Mouse (Mus musculus) CH12.LX (cell line): ENCODE results near the gene Palmd. TPM values are rescaled to one million over a fixed set of nuclear protein-coding genes. Genes with fewer than 3 reads are reported as not detected.

Experiments
- DNase-seq: peaks from one replicate; pipeline ENCODE4 v3.0.0-alpha.2; 2013; ENCODE audit errors: extremely low read depth
- H3K27ac ChIP-seq: 2 replicates; pipeline ENCODE4 v1.5.1; 2012; ENCODE audit warnings: low read depth, mild to moderate bottlenecking, control low read depth, moderate library complexity; ENCODE audit not compliant: insufficient read depth
- H3K27me3 ChIP-seq: replicated peaks from 2 replicates; pipeline ENCODE3; 2012; ENCODE audit warnings: inconsistent platforms
- H3K36me3 ChIP-seq, 2 experiments: replicated peaks in 1 of 2; 2 replicates each; pipeline versions ENCODE3 to v1.6.1; 2012; ENCODE audit warnings: inconsistent platforms in 1 of 2, low read length in 1 of 2, mild to moderate bottlenecking in 1 of 2, mixed read lengths in 1 of 2, moderate library complexity in 1 of 2; ENCODE audit not compliant: control insufficient read depth in 1 of 2, insufficient read depth in 1 of 2
- H3K4me1 ChIP-seq, 2 experiments: 2 replicates each; pipeline ENCODE4 v1.6.1; 2012; ENCODE audit warnings: inconsistent platforms in 1 of 2, moderate library complexity in 1 of 2; ENCODE audit not compliant: insufficient read depth in 2 of 2, control insufficient read depth in 1 of 2
- H3K4me2 ChIP-seq: 2 replicates; pipeline ENCODE4 v1.6.1; 2012; ENCODE audit warnings: low read depth, mild to moderate bottlenecking, control low read depth; ENCODE audit not compliant: poor library complexity, insufficient read depth, severe bottlenecking
- H3K4me3 ChIP-seq, 3 experiments: fragments of 150-350 bp in 1 of 3; sonication (generic) in 1 of 3; replicated peaks in 1 of 3; 2 replicates each; pipeline versions ENCODE3 to v1.5.1; 2011 to 2012; ENCODE audit warnings: low read depth in 2 of 3, low read length in 2 of 3, mild to moderate bottlenecking in 2 of 3, moderate library complexity in 2 of 3, control low read depth in 1 of 3, improper control_type of control experiment in 1 of 3, inconsistent platforms in 1 of 3, mixed read lengths in 1 of 3; ENCODE audit not compliant: poor library complexity in 1 of 3
- H3K79me2 ChIP-seq: replicated peaks from 2 replicates; pipeline ENCODE4 v1.6.1; 2012; ENCODE audit warnings: mild to moderate bottlenecking, moderate library complexity; ENCODE audit not compliant: control insufficient read depth, poor library complexity, insufficient read depth, severe bottlenecking; ENCODE audit errors: extremely low read depth
- H3K9ac ChIP-seq: 2 replicates; pipeline ENCODE4 v1.6.1; 2012; ENCODE audit warnings: low read depth, mild to moderate bottlenecking, control low read depth, moderate library complexity; ENCODE audit not compliant: insufficient read depth
- H3K9me3 ChIP-seq: replicated peaks from 2 replicates; pipeline ENCODE3; 2012; ENCODE audit warnings: low read length, inconsistent platforms, mixed read lengths
- BHLHE40 ChIP-seq: IDR thresholded peaks from 2 replicates; pipeline ENCODE4 v1.6.1; 2011; ENCODE audit warnings: mild to moderate bottlenecking, low read depth, low read length, improper control_type of control experiment
- CHD2 ChIP-seq: IDR thresholded peaks from 2 replicates; pipeline ENCODE4 v1.6.1; 2011; ENCODE audit warnings: low read length, improper control_type of control experiment
- CTCF ChIP-seq, 2 experiments: IDR thresholded peaks in 1 of 2; conservative IDR thresholded peaks in 1 of 2; 2 replicates each; pipeline ENCODE4 v1.5.1; 2011 to 2012; ENCODE audit warnings: low read depth in 2 of 2, low read length in 2 of 2, improper control_type of control experiment in 1 of 2, inconsistent platforms in 1 of 2, mild to moderate bottlenecking in 1 of 2, moderate library complexity in 1 of 2
- ELF1 ChIP-seq: IDR thresholded peaks from 2 replicates; pipeline ENCODE4 v1.6.1; 2014; ENCODE audit warnings: low read depth, mild to moderate bottlenecking, inconsistent platforms, low read length, improper control_type of control experiment
- EP300 ChIP-seq: IDR thresholded peaks from 2 replicates; pipeline ENCODE4 v1.6.1; 2011; ENCODE audit warnings: low read length, improper control_type of control experiment
- ETS1 ChIP-seq: conservative IDR thresholded peaks from 2 replicates; pipeline ENCODE4 v1.6.1; 2012; ENCODE audit warnings: low read depth, mild to moderate bottlenecking, inconsistent platforms, low read length, improper control_type of control experiment, moderate library complexity
- GABPA ChIP-seq: IDR thresholded peaks from 2 replicates; pipeline ENCODE4 v1.6.1; 2012; ENCODE audit warnings: low read depth, low read length, improper control_type of control experiment, inconsistent platforms; ENCODE audit not compliant: insufficient replicate concordance
- IRF4 ChIP-seq: IDR thresholded peaks from 2 replicates; pipeline ENCODE4 v1.6.1; 2014; ENCODE audit warnings: low read depth, mild to moderate bottlenecking, inconsistent platforms, low read length, improper control_type of control experiment
- JUN ChIP-seq: IDR thresholded peaks from 2 replicates; pipeline ENCODE4 v1.6.1; 2011; ENCODE audit warnings: low read depth, mild to moderate bottlenecking, low read length, improper control_type of control experiment, moderate library complexity; ENCODE audit not compliant: insufficient read depth
- JUND ChIP-seq: conservative IDR thresholded peaks from 2 replicates; pipeline ENCODE4 v1.6.1; 2011; ENCODE audit warnings: low read depth, low read length, improper control_type of control experiment
- MAFK ChIP-seq: IDR thresholded peaks from 2 replicates; pipeline ENCODE4 v1.6.1; 2011; ENCODE audit warnings: low read length, improper control_type of control experiment; ENCODE audit not compliant: insufficient replicate concordance
- MAX ChIP-seq: IDR thresholded peaks from 2 replicates; pipeline ENCODE4 v1.6.1; 2011; ENCODE audit warnings: low read length, improper control_type of control experiment
- MAZ ChIP-seq: IDR thresholded peaks from 2 replicates; pipeline ENCODE4 v1.6.1; 2012; ENCODE audit warnings: low read depth, mild to moderate bottlenecking, inconsistent platforms, low read length, improper control_type of control experiment, moderate library complexity
- MEF2A ChIP-seq: IDR thresholded peaks from 2 replicates; pipeline ENCODE4 v1.6.1; 2014; ENCODE audit warnings: low read depth, mild to moderate bottlenecking, inconsistent platforms, low read length, improper control_type of control experiment, borderline replicate concordance
- MYC ChIP-seq: IDR thresholded peaks from 2 replicates; pipeline ENCODE4 v1.6.1; 2011; ENCODE audit warnings: low read depth, mild to moderate bottlenecking, improper control_type of control experiment, low read length
- NRF1 ChIP-seq: IDR thresholded peaks from 2 replicates; pipeline ENCODE4 v1.6.1; 2014; ENCODE audit warnings: low read depth, mild to moderate bottlenecking, inconsistent platforms, low read length, improper control_type of control experiment, moderate library complexity
- PAX5 ChIP-seq: IDR thresholded peaks from 2 replicates; pipeline ENCODE4 v1.6.1; 2012; ENCODE audit warnings: low read length, inconsistent platforms, mixed read lengths
- RAD21 ChIP-seq: IDR thresholded peaks from 2 replicates; pipeline ENCODE4 v1.6.1; 2011; ENCODE audit warnings: low read depth, mild to moderate bottlenecking, low read length, improper control_type of control experiment, moderate library complexity
- RCOR1 ChIP-seq: conservative IDR thresholded peaks from 2 replicates; pipeline ENCODE4 v1.6.1; 2012; ENCODE audit warnings: low read depth, mild to moderate bottlenecking, inconsistent platforms, low read length, improper control_type of control experiment
- SIN3A ChIP-seq: IDR thresholded peaks from 2 replicates; pipeline ENCODE4 v1.6.1; 2012; ENCODE audit warnings: low read length, improper control_type of control experiment, inconsistent platforms
- TBP ChIP-seq: conservative IDR thresholded peaks from 2 replicates; pipeline ENCODE4 v1.6.1; 2011; ENCODE audit warnings: low read depth, low read length, improper control_type of control experiment
- TCF12 ChIP-seq: IDR thresholded peaks from 2 replicates; pipeline ENCODE4 v1.6.1; 2014; ENCODE audit warnings: low read depth, mild to moderate bottlenecking, inconsistent platforms, low read length, improper control_type of control experiment
- USF1 ChIP-seq: IDR thresholded peaks from 2 replicates; pipeline ENCODE4 v1.6.1; 2014; ENCODE audit warnings: low read depth, mild to moderate bottlenecking, inconsistent platforms, low read length, improper control_type of control experiment
- USF2 ChIP-seq: conservative IDR thresholded peaks from 2 replicates; pipeline ENCODE4 v1.6.1; 2011; ENCODE audit warnings: low read depth, low read length, improper control_type of control experiment
- ZC3H11A ChIP-seq: IDR thresholded peaks from 2 replicates; pipeline ENCODE4 v1.6.1; 2012; ENCODE audit warnings: low read depth, mild to moderate bottlenecking, inconsistent platforms, low read length, improper control_type of control experiment
- ZKSCAN1 ChIP-seq: IDR thresholded peaks from 2 replicates; pipeline ENCODE4 v1.6.1; 2012; ENCODE audit warnings: low read depth, inconsistent platforms, low read length, improper control_type of control experiment, borderline replicate concordance
- ZMIZ1 ChIP-seq: IDR thresholded peaks from 2 replicates; pipeline ENCODE4 v1.6.1; 2012; ENCODE audit warnings: low read depth, mild to moderate bottlenecking, inconsistent platforms, low read length, improper control_type of control experiment
- dilution Hi-C: fragments of 300-500 bp; cut with MboI; formaldehyde crosslinking; loops from 2 replicates; pipeline ENCODE4 v1.14.3; 2020; ENCODE audit warnings: low sequenced_read_pairs; ENCODE audit not compliant: extremely low pct_unique_long_range_greater_than_20kb, extremely low pct_ligation_motif_present
- in situ Hi-C: fragments of 300-500 bp; cut with MboI; formaldehyde crosslinking; loops from 3 replicates; pipeline ENCODE4 v1.14.3; 2019; ENCODE audit warnings: low sequenced_read_pairs, low pct_ligation_motif_present, low pct_unique_long_range_greater_than_20kb, mixed read lengths
- polyA plus RNA-seq: library from polyadenylated mRNA; unstranded; fragments of >175 nt; gene quantifications from 2 replicates; pipeline ENCODE4 v1.2.1, GENCODE M21; 2012; ENCODE audit warnings: low read depth; ENCODE audit not compliant: insufficient read length
- total RNA-seq, 2 experiments: library from RNA; depleted of rRNA; stranded (reverse); fragments of 300-350 nt in 1 of 2; fragments of >200 nt in 1 of 2; gene quantifications; 2 replicates each; pipeline ENCODE4 v1.2.3; 2012 to 2014

Gene Palmd
- total and polyA plus RNA-seq, 3 experiments: not detected

GRCm38 (mm10) chr3:117001686-117002485 lies 33.1 kb upstream of the Palmd start:
- DNase-seq: no peak
- H3K4me3 ChIP-seq: no peak overlapping the region
- H3K9ac ChIP-seq: no peak overlapping the region
- H3K27ac ChIP-seq: no peak overlapping the region
- dilution Hi-C loops (no loop called here), in situ Hi-C loops (no loop called here)
- peaks cover 0 to 9% of the 10 kb centered on the region in 2 experiments; a peak in 2 of 4 replicates for H3K4me1 ChIP-seq
- no peak for TF ChIP-seq TCF12
- TF ChIP-seq ELF1: no peak
- TF ChIP-seq MAFK: no peak
- TF ChIP-seq TBP: no peak
- TF ChIP-seq RCOR1: no peak
- TF ChIP-seq CHD2: no peak
- no peak for TF ChIP-seq JUN
- TF ChIP-seq ZKSCAN1: no peak
- no peak for TF ChIP-seq MAZ
- no peak for TF ChIP-seq SIN3A
- TF ChIP-seq MEF2A: no peak
- no peak for TF ChIP-seq BHLHE40
- no peak for TF ChIP-seq EP300
- TF ChIP-seq RAD21: no peak
- no peak for TF ChIP-seq ZC3H11A
- no peak for TF ChIP-seq IRF4
- TF ChIP-seq USF1: no peak
- TF ChIP-seq GABPA: no peak
- TF ChIP-seq JUND: no peak
- H3K36me3 ChIP-seq: no peaks in the 10 kb centered on the region
- H3K27me3 ChIP-seq: no peaks in the 10 kb centered on the region
- H3K9me3 ChIP-seq: no peaks in the 10 kb centered on the region
- H3K79me2 ChIP-seq: no peaks in the 10 kb centered on the region
- H3K4me2 ChIP-seq: no peak overlapping the region

GRCm38 (mm10) chr3:116993011-116993410 lies 24.2 kb upstream of the Palmd start:
- Histone ChIP-seq H3K9ac (no peak overlapping the region), H3K36me3 (no peaks in the 10 kb centered on the region), H3K27me3 (no peaks in the 10 kb centered on the region), H3K9me3 (no peaks in the 10 kb centered on the region), H3K4me1 (no peaks in the 10 kb centered on the region), H3K4me2 (no peak overlapping the region), H3K4me3 (no peak overlapping the region), H3K79me2 (no peaks in the 10 kb centered on the region), H3K27ac (no peak overlapping the region)
- dilution Hi-C loops (no loop called here), in situ Hi-C loops (no loop called here)
- TF ChIP-seq MAX (no peak), USF2 (no peak), USF1 (no peak), CTCF (conservative IDR thresholded peaks at IDR 0.05 in 1 of 2, IDR thresholded peaks at IDR 0.05 in 1 of 2; ENCODE audit: low read depth in 2 of 2, low read length in 2 of 2) (no peak), NRF1 (no peak), ZKSCAN1 (no peak), PAX5 (no peak), ETS1 (no peak), RCOR1 (no peak), MYC (no peak), ZMIZ1 (no peak), IRF4 (no peak), ELF1 (no peak), RAD21 (no peak)
- DNase-seq: no peak
